Mouse (Mus musculus) frontal cortex, postnatal 25 days (tissue): ENCODE data around the gene Fam72a.
A peak's percentile ranks its signal among the peaks of the same experiment; 100 is the strongest.

Experiments used
- DNase-seq, 2 experiments: peaks; one replicate each; pipeline ENCODE4 v3.0.0; 2022; ENCODE audit warnings: low spot score in 2 of 2

The Fam72a gene

GRCm38 (mm10) chr1:131527281-131528080, at the start of gene Fam72a, which contains the start of gene Srgap2:
TSS of gene Fam72a (plus strand) at chr1:131527903.
TSS of gene Srgap2 (minus strand) at chr1:131527352.
- DNase-seq, result peak; percentile 98

GRCm38 (mm10) chr1:131478770-131479305, 48.9 kb upstream of the Fam72a start:
- no peak for DNase-seq

GRCm38 (mm10) chr1:131481391-131481790, 46.3 kb upstream of the Fam72a start:
- no peak for DNase-seq

GRCm38 (mm10) chr1:131482242-131482641, 45.5 kb upstream of the Fam72a start:
- no peak for DNase-seq

GRCm38 (mm10) chr1:131486094-131486850, 41.4 kb upstream of the Fam72a start:
- no peak for DNase-seq

GRCm38 (mm10) chr1:131489312-131489711, 38.4 kb upstream of the Fam72a start:
- no peak for DNase-seq

- no peak for DNase-seq
These were observed 36.1 kb upstream of the Fam72a start for GRCm38 (mm10) chr1:131491579-131491978.

- no peak for DNase-seq
These were observed 35.3 kb upstream of the Fam72a start for GRCm38 (mm10) chr1:131492360-131492759.

- DNase-seq, result no peak
These were observed 33.5 kb upstream of the Fam72a start for GRCm38 (mm10) chr1:131493966-131494898.

- DNase-seq, result no peak
These were observed 29.5 kb upstream of the Fam72a start for GRCm38 (mm10) chr1:131498231-131498630.

GRCm38 (mm10) chr1:131501681-131502080, 26.0 kb upstream of the Fam72a start:
- DNase-seq, result no peak

GRCm38 (mm10) chr1:131511131-131511530, 16.6 kb upstream of the Fam72a start:
- no peak for DNase-seq

- no peak for DNase-seq
These were observed 15.8 kb upstream of the Fam72a start for GRCm38 (mm10) chr1:131511661-131512500.

- DNase-seq, result no peak
These were observed 14.6 kb upstream of the Fam72a start for GRCm38 (mm10) chr1:131513136-131513535.

- DNase-seq, result no peak
These were observed 13.5 kb upstream of the Fam72a start for GRCm38 (mm10) chr1:131514197-131514596.

GRCm38 (mm10) chr1:131516588-131516987, 11.1 kb upstream of the Fam72a start:
- DNase-seq, result no peak

- no peak for DNase-seq
These were observed 3.9 kb upstream of the Fam72a start for GRCm38 (mm10) chr1:131523794-131524193.

- peak in 1 of 2 experiments; percentile 28 for DNase-seq
These were observed 2.6 kb upstream of the Fam72a start for GRCm38 (mm10) chr1:131525101-131525585.

GRCm38 (mm10) chr1:131525586-131526271, 2.0 kb upstream of the Fam72a start:
- DNase-seq, result peak in 1 of 2 experiments; percentile 30
